8 mouse cellular contexts compared by ENCODE assay signal in genomic region chr5:107200853-107201341, GRCm38 (mm10).
DNase-seq lines count a peak whose midpoint lies in the region; ATAC-seq and TF ChIP-seq lines count a peak whose summit lies in the region.

No protein-coding gene starts in this region.

- peak overlapping the region; percentile 81 for H3K27ac ChIP-seq in kidney, embryonic 15.5 days
- no peak overlapping the region for H3K27ac ChIP-seq in cerebellum, adult 2 months (ENCODE audit: insufficient read depth, low read length)

- DNase-seq in heart, adult 11 months: peak; percentile 97
- no peak for DNase-seq in heart, adult 8-10 months (ENCODE audit: low spot score)
- DNase-seq in heart, adult 18-20 months: peak; percentile 63 to 67
- DNase-seq in lung, postnatal 36 days: peak; percentile 75
- no peak for DNase-seq in cerebellum, adult 2 months
- no peak for DNase-seq in right cerebral cortex, postnatal 10 days (ENCODE audit: low spot score in 2 of 2)
- no peak for DNase-seq in spleen, adult 18-20 months

- no peaks in the 10 kb centered on the region for H3K9me3 ChIP-seq in kidney, embryonic 15.5 days (replicated peaks)

- H3K36me3 ChIP-seq in kidney, embryonic 15.5 days: no peaks in the 10 kb centered on the region

- H3K4me3 ChIP-seq in kidney, embryonic 15.5 days (replicated peaks): no peak overlapping the region
- H3K4me3 ChIP-seq in cerebellum, adult 2 months (replicated peaks; ENCODE audit: insufficient read depth, low read depth, low read length): no peak overlapping the region

- no peak for TF ChIP-seq POLR2A in cerebellum, adult 2 months (IDR thresholded peaks at IDR 0.05; ENCODE audit: borderline replicate concordance, insufficient read depth, low read length)

- H3K4me1 ChIP-seq in kidney, embryonic 15.5 days: peaks cover 48% of the 10 kb centered on the region
- peaks cover 10% of the 10 kb centered on the region for H3K4me1 ChIP-seq in cerebellum, adult 2 months (ENCODE audit: control insufficient read depth, insufficient read depth, low read length)

- TF ChIP-seq CTCF in cerebellum, adult 2 months (IDR thresholded peaks at IDR 0.05; ENCODE audit: borderline replicate concordance, insufficient read depth, low read depth, low read length): no peak

- 38% methylated on average over 12 of the region's 12 CpGs for WGBS in kidney, embryonic 15.5 days
- 86% methylated on average over 12 of the region's 12 CpGs for WGBS in cerebellum, adult 2 months

- no peaks in the 10 kb centered on the region for H3K27me3 ChIP-seq in kidney, embryonic 15.5 days
- no peaks in the 10 kb centered on the region for H3K27me3 ChIP-seq in cerebellum, adult 2 months (ENCODE audit: control insufficient read depth, insufficient read depth, low read length)

- ATAC-seq in kidney, embryonic 15.5 days (replicated peaks; ENCODE audit: low FRiP score): peak; percentile 49

- no peak overlapping the region; the same call in 1 of the 2 replicates for H3K4me2 ChIP-seq in kidney, embryonic 15.5 days

- H3K9ac ChIP-seq in kidney, embryonic 15.5 days: no peak overlapping the region

Comparison
In these comparisons a context has a peak if more than half of its experiments do, and no peak if none do; other contexts are left out.
1. DNase-seq: peak in heart, adult 11 months (single experiment), heart, adult 18-20 months (2 of 2) and lung, postnatal 36 days (single experiment); none in heart, adult 8-10 months (single experiment), cerebellum, adult 2 months (0 of 2), right cerebral cortex, postnatal 10 days (0 of 2) and spleen, adult 18-20 months (0 of 2).